ENCODE assay signal across 9 mouse cellular contexts in the genomic region with DNA sequence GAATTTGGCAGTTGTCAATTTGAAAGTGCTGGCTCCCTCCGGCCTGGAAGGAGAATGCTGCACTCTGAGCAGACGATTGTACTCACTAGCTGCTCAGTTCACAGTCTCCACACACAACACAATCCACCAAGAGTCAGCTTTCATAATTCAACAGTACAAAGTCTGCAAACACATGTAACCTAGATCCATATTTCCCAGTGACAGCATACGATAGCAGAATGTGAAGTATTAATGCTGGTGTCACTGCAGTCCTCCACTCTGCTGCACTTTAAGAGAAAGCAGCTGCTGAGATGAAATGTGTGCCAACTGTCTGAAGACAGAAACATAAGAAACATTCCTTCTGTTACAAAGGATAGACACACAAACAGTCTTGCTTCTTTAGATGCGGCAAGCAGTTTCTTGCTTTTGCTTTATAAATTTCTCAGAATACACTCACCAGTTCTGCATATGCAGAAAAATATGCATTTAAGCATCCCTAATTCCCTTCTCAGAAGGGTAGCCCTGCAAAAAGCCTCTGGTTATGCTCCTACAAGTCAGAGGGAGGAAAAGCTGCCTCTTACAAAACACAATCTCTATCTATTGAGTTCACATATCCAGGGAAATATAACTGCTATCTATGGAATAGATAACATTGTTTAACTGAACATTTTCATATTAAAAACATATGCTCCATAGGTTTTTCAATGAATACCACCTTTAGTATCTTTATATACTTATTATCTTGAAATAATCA.
DNase-seq lines count a peak whose midpoint lies in the region; ATAC-seq and TF ChIP-seq lines count a peak whose summit lies in the region.
"Had no signal": no experiment of that assay in that cellular context is flagged by ENCODE, and none has a peak within 500 bp of the region (broad histone marks: within the 10 kb centered on the region; RNA-seq: fewer than 3 reads in every experiment).

No protein-coding gene starts in this region.

- H3K27me3 ChIP-seq in heart, embryonic 12.5 days (replicated peaks), result no peaks in the 10 kb centered on the region
- H3K27me3 ChIP-seq: liver, embryonic 15.5 days had no signal

- H3K4me3 ChIP-seq in heart, embryonic 12.5 days, result no peak overlapping the region
- no peak overlapping the region for H3K4me3 ChIP-seq in layer of hippocampus, adult 2 months
- H3K4me3 ChIP-seq: liver, embryonic 15.5 days had no signal

- no peak overlapping the region for H3K9ac ChIP-seq in heart, embryonic 12.5 days
- H3K9ac ChIP-seq: liver, embryonic 15.5 days had no signal

- no peaks in the 10 kb centered on the region for H3K4me1 ChIP-seq in heart, embryonic 12.5 days (replicated peaks)
- H3K4me1 ChIP-seq: liver, embryonic 15.5 days had no signal

- no peak overlapping the region for H3K4me2 ChIP-seq in heart, embryonic 12.5 days
- H3K4me2 ChIP-seq: liver, embryonic 15.5 days had no signal

- peak; percentile 26 to 37 for DNase-seq in heart, adult 9 months (ENCODE audit: low spot score in 2 of 2)
- peak; percentile 7 for DNase-seq in urinary bladder, postnatal 14 days (ENCODE audit: low spot score)
- no peak for DNase-seq in urinary bladder, adult 18-20 months (ENCODE audit: low spot score in 2 of 2)
- DNase-seq in layer of hippocampus, adult 2 months (ENCODE audit: low spot score in 2 of 2), result peak; percentile 12 to 25
- no peak for DNase-seq in natural killer cell, adult 2 months (ENCODE audit: low spot score in 2 of 2)
- no peak for DNase-seq in urinary bladder, postnatal 25 days (ENCODE audit: low spot score)

- ATAC-seq in heart, embryonic 12.5 days (ENCODE audit: insufficient number of reproducible peaks, low FRiP score), result no peak
- ATAC-seq in CD4-positive, CD25-positive, alpha-beta regulatory T cell, adult 4 months, result no peak

- no peaks in the 10 kb centered on the region for H3K9me3 ChIP-seq in heart, embryonic 12.5 days (replicated peaks)
- H3K9me3 ChIP-seq: liver, embryonic 15.5 days had no signal

- 77% methylated on average over 4 of the region's 4 CpGs for WGBS in heart, embryonic 12.5 days

- no peak overlapping the region for H3K27ac ChIP-seq in heart, embryonic 12.5 days (ENCODE audit: poor library complexity, severe bottlenecking)
- H3K27ac ChIP-seq in layer of hippocampus, adult 2 months, result peak overlapping the region; percentile 52
- H3K27ac ChIP-seq: liver, embryonic 15.5 days had no signal

- no peaks in the 10 kb centered on the region for H3K36me3 ChIP-seq in heart, embryonic 12.5 days
- H3K36me3 ChIP-seq: liver, embryonic 15.5 days had no signal

- 0 out of 2 replicates have a peak, but pooled peaks have one; percentile 6 for TF ChIP-seq CTCF in layer of hippocampus, adult 2 months (conservative IDR thresholded peaks at IDR 0.05)

Comparison
In these comparisons a context has a peak if more than half of its experiments do, and no peak if none do; other contexts are left out.
1. DNase-seq: peak in heart, adult 9 months (2 of 2), urinary bladder, postnatal 14 days (single experiment) and layer of hippocampus, adult 2 months (2 of 2); none in urinary bladder, adult 18-20 months (0 of 2), natural killer cell, adult 2 months (0 of 2) and urinary bladder, postnatal 25 days (single experiment).